22 mouse cellular contexts compared by ENCODE assay signal in genomic region chr2:136834715-136835075, GRCm38 (mm10). TPM values are rescaled to one million over a fixed set of nuclear protein-coding genes. Genes with fewer than 3 reads are reported as not detected.
DNase-seq lines count a peak whose midpoint lies in the region; ATAC-seq and TF ChIP-seq lines count a peak whose summit lies in the region.
"Had no signal": no experiment of that assay in that cellular context is flagged by ENCODE, and none has a peak within 500 bp of the region (broad histone marks: within the 10 kb centered on the region; RNA-seq: fewer than 3 reads in every experiment).

No protein-coding gene starts in this region.

- no peaks in the 10 kb centered on the region for H3K4me1 ChIP-seq in lung, postnatal 0 days (ENCODE audit: insufficient read depth, low read depth, low read length)
- peaks cover 10% of the 10 kb centered on the region; the same call in 1 of the 2 replicates for H3K4me1 ChIP-seq in small intestine, adult 2 months (ENCODE audit: control insufficient read depth, insufficient read depth, insufficient read length, low read length)
- no peaks in the 10 kb centered on the region for H3K4me1 ChIP-seq in kidney, embryonic 16.5 days (ENCODE audit: insufficient read depth, low read length)
- H3K4me1 ChIP-seq: forebrain, embryonic 12.5 days; limb, embryonic 15.5 days; midbrain, embryonic 10.5 days; neural tube, embryonic 13.5 days had no signal

- no peak for TF ChIP-seq CTCF in lung, postnatal 0 days (IDR thresholded peaks at IDR 0.05)
- TF ChIP-seq CTCF in small intestine, adult 2 months (IDR thresholded peaks at IDR 0.05; ENCODE audit: extremely low read depth, insufficient read length, insufficient replicate concordance, low read depth, low read length), result no peak

- no peaks in the 10 kb centered on the region for H3K36me3 ChIP-seq in lung, postnatal 0 days (ENCODE audit: insufficient read depth, low read length)
- H3K36me3 ChIP-seq in small intestine, adult 2 months (ENCODE audit: control insufficient read depth, insufficient read depth, low read length), result no peaks in the 10 kb centered on the region
- H3K36me3 ChIP-seq in kidney, embryonic 16.5 days (ENCODE audit: insufficient read depth, low read length), result no peaks in the 10 kb centered on the region
- H3K36me3 ChIP-seq: forebrain, embryonic 12.5 days; limb, embryonic 15.5 days; midbrain, embryonic 10.5 days; neural tube, embryonic 13.5 days had no signal

- intact Hi-C loops in heart, postnatal 10 days (cut with DNase I), result loop anchor here (5.0 kb wide), 1 partner anchor 53 kb away; the partner anchor contains the start of gene AL731706.2

- peak; percentile 6 for DNase-seq in heart, adult 8-10 months (ENCODE audit: low spot score)
- DNase-seq in heart, adult 11 months, result no peak
- peak; percentile 8 for DNase-seq in lung, postnatal 0 days (ENCODE audit: low spot score)
- DNase-seq in lung, postnatal 4 days, result no peak
- peak; percentile 51 to 53 for DNase-seq in heart, postnatal 10 days
- DNase-seq: cerebellum, adult 11-12 months; cerebellum, postnatal 36 days; gastrocnemius, postnatal 14 days; kidney, adult 9 months; kidney, postnatal 4 days; lung, adult 18-20 months; right cerebral cortex, postnatal 25 days; thymus, adult 18-20 months had no signal

- 67% methylated on average over 1 of the region's 1 CpGs for WGBS in lung, postnatal 0 days
- WGBS in small intestine, adult 2 months, result 24% methylated on average over 1 of the region's 1 CpGs
- 43% methylated on average over 1 of the region's 1 CpGs for WGBS in kidney, embryonic 16.5 days

- H3K9me3 ChIP-seq in lung, postnatal 0 days (ENCODE audit: low read length), result no peaks in the 10 kb centered on the region
- no peaks in the 10 kb centered on the region for H3K9me3 ChIP-seq in kidney, embryonic 16.5 days (ENCODE audit: low read length)
- H3K9me3 ChIP-seq: forebrain, embryonic 12.5 days; limb, embryonic 15.5 days; midbrain, embryonic 10.5 days; neural tube, embryonic 13.5 days had no signal

- H3K4me3 ChIP-seq in lung, postnatal 0 days (ENCODE audit: low read depth, low read length), result no peak overlapping the region
- no peak overlapping the region for H3K4me3 ChIP-seq in small intestine, adult 2 months (ENCODE audit: low read depth, low read length)
- H3K4me3 ChIP-seq in kidney, embryonic 16.5 days (ENCODE audit: low read length), result no peak overlapping the region
- H3K4me3 ChIP-seq: forebrain, embryonic 12.5 days; limb, embryonic 15.5 days; midbrain, embryonic 10.5 days; neural tube, embryonic 13.5 days had no signal

- H3K27me3 ChIP-seq in lung, postnatal 0 days (replicated peaks; ENCODE audit: insufficient read depth, low read length), result no peaks in the 10 kb centered on the region
- no peaks in the 10 kb centered on the region for H3K27me3 ChIP-seq in small intestine, adult 2 months (ENCODE audit: control insufficient read depth, insufficient read depth, low read length)
- no peaks in the 10 kb centered on the region for H3K27me3 ChIP-seq in kidney, embryonic 16.5 days (ENCODE audit: insufficient read depth, low read length)
- H3K27me3 ChIP-seq: forebrain, embryonic 12.5 days; limb, embryonic 15.5 days; neural tube, embryonic 13.5 days; Patski had no signal

- no peak for TF ChIP-seq POLR2A in small intestine, adult 2 months (IDR thresholded peaks at IDR 0.05; ENCODE audit: low read depth, low read length)

- no peak overlapping the region for H3K9ac ChIP-seq in lung, postnatal 0 days (replicated peaks; ENCODE audit: low read depth)
- no peak overlapping the region for H3K9ac ChIP-seq in kidney, embryonic 16.5 days (replicated peaks; ENCODE audit: low read length)
- H3K9ac ChIP-seq: forebrain, embryonic 12.5 days; limb, embryonic 15.5 days; neural tube, embryonic 13.5 days had no signal

- H3K27ac ChIP-seq in lung, postnatal 0 days (ENCODE audit: low read length), result no peak overlapping the region
- peak overlapping the region; percentile 71 for H3K27ac ChIP-seq in small intestine, adult 2 months (ENCODE audit: insufficient read depth, low read depth, low read length)
- H3K27ac ChIP-seq in kidney, embryonic 16.5 days (ENCODE audit: low read length), result no peak overlapping the region
- H3K27ac ChIP-seq: forebrain, embryonic 12.5 days; hindbrain, postnatal 0 days; limb, embryonic 15.5 days; midbrain, embryonic 10.5 days; neural tube, embryonic 13.5 days had no signal

- no peak for TF ChIP-seq EP300 in lung, postnatal 0 days (IDR thresholded peaks at IDR 0.05)

- no peak for ATAC-seq in lung, postnatal 0 days
- ATAC-seq in kidney, embryonic 16.5 days (ENCODE audit: low FRiP score, low TSS enrichment), result no peak
- ATAC-seq: hindbrain, postnatal 0 days; Patski had no signal

- H3K4me2 ChIP-seq in lung, postnatal 0 days (replicated peaks; ENCODE audit: low read depth, low read length), result no peak overlapping the region
- no peak overlapping the region for H3K4me2 ChIP-seq in kidney, embryonic 16.5 days (replicated peaks; ENCODE audit: low read depth, low read length)
- H3K4me2 ChIP-seq: forebrain, embryonic 12.5 days; limb, embryonic 15.5 days; neural tube, embryonic 13.5 days had no signal

RNA-seq across cellular contexts. Expression of gene AL731706.2, which starts 50.8 kb away (rescaled TPM):
- total RNA-seq in heart, adult 8-10 months (2022), result 10 to 100 TPM; 18.8 to 61.2 (median 25.1) TPM
- polyA plus RNA-seq in lung, postnatal 0 days (2015; fragmentation: Nextera tagmentation; extraction: Ambion mirVana), result 21.4 and 24.6 TPM in 2 replicates
- total RNA-seq in heart, postnatal 10 days (2021), result 10 to 100 TPM; 24.9 to 33.6 TPM
- polyA plus RNA-seq in small intestine, adult 2 months (2012; rRNA removed), result not detected in 2 replicates
- 20.7 and 41.5 TPM in 2 replicates for polyA plus RNA-seq in kidney, embryonic 16.5 days (2015; fragmentation: Nextera tagmentation; extraction: Ambion mirVana)
- total RNA-seq: hindbrain, postnatal 0 days had no signal
- polyA plus RNA-seq: urinary bladder, adult 2 months had no signal

RNA-seq across cellular contexts. Expression of gene Slx4ip, which starts 56.3 kb away (rescaled TPM):
- 1 to 10 TPM; 1.3 to 2.0 (median 1.5) TPM for total RNA-seq in heart, adult 8-10 months (2022)
- polyA plus RNA-seq in lung, postnatal 0 days (2015; fragmentation: Nextera tagmentation; extraction: Ambion mirVana), result 3.1 and 3.2 TPM in 2 replicates
- total RNA-seq in heart, postnatal 10 days (2021), result 1 to 10 TPM; 2.6 to 3.2 TPM
- polyA plus RNA-seq in small intestine, adult 2 months (2012; rRNA removed), result 0.22 and 0.32 TPM in 2 replicates
- 6.5 and 8.1 TPM in 2 replicates for polyA plus RNA-seq in kidney, embryonic 16.5 days (2015; fragmentation: Nextera tagmentation; extraction: Ambion mirVana)

RNA-seq across cellular contexts. Expression of gene AL731706.1, which starts 56.5 kb away (rescaled TPM):
- 10 to 100 TPM; 17.6 to 41.2 (median 31.2) TPM for total RNA-seq in heart, adult 8-10 months (2022)
- 24.3 and 24.8 TPM in 2 replicates for polyA plus RNA-seq in lung, postnatal 0 days (2015; fragmentation: Nextera tagmentation; extraction: Ambion mirVana)
- 10 to 100 TPM; 28.8 to 30.5 TPM for total RNA-seq in heart, postnatal 10 days (2021)
- 1.3 and 5.0 TPM in 2 replicates for polyA plus RNA-seq in small intestine, adult 2 months (2012; rRNA removed)
- 29.4 and 32.5 TPM in 2 replicates for polyA plus RNA-seq in kidney, embryonic 16.5 days (2015; fragmentation: Nextera tagmentation; extraction: Ambion mirVana)

RNA-seq across cellular contexts. Expression of gene Mkks, which starts 56.5 kb away (rescaled TPM):
- 10 to 100 TPM; 31.7 to 55.5 (median 44.6) TPM for total RNA-seq in heart, adult 8-10 months (2022)
- 6.7 and 7.6 TPM in 2 replicates for polyA plus RNA-seq in lung, postnatal 0 days (2015; fragmentation: Nextera tagmentation; extraction: Ambion mirVana)
- 10 to 100 TPM; 28.3 to 38.8 TPM for total RNA-seq in heart, postnatal 10 days (2021)
- polyA plus RNA-seq in small intestine, adult 2 months (2012; rRNA removed), result 5.0 and 5.1 TPM in 2 replicates
- 17.1 and 18.2 TPM in 2 replicates for polyA plus RNA-seq in kidney, embryonic 16.5 days (2015; fragmentation: Nextera tagmentation; extraction: Ambion mirVana)

Comparison
In these comparisons a context has a peak if more than half of its experiments do, and no peak if none do; other contexts are left out.
1. DNase-seq: peak in heart, adult 8-10 months (single experiment), lung, postnatal 0 days (single experiment) and heart, postnatal 10 days (2 of 2); none in heart, adult 11 months (single experiment) and lung, postnatal 4 days (0 of 2).
2. RNA of gene AL731706.2, which starts 50.8 kb away (polyA plus RNA-seq): 20.7 to 41.5 TPM in kidney, embryonic 16.5 days and 21.4 to 24.6 TPM in lung, postnatal 0 days; not detected in small intestine, adult 2 months; every median in the first group is over 10 times any median in the second.